Mouse (Mus musculus) lung, postnatal 0 days (tissue): ENCODE data around the gene Rtn2. TPM values are rescaled to one million over a fixed set of nuclear protein-coding genes. Genes with fewer than 3 reads are reported as not detected.

Experiments
- ATAC-seq: fragments of 200-750 bp; cut with Nextera tagmentation; 2 replicates; pipeline ENCODE4 v1.8.0; 2017; ENCODE audit warnings: moderate library complexity
- DNase-seq: peaks from one replicate; pipeline ENCODE4 v3.0.0-alpha.2; 2016; ENCODE audit warnings: low spot score
- H3K27ac ChIP-seq: fragments of 300-500 bp; sonication (generic); 2 replicates; pipeline ENCODE4 v1.5.1; 2014; ENCODE audit warnings: antibody characterized with exemption, mild to moderate bottlenecking, low read length, mixed read lengths
- H3K27me3 ChIP-seq: fragments of 300-500 bp; sonication (generic); replicated peaks from 2 replicates; pipeline ENCODE4 v1.6.1; 2014; ENCODE audit warnings: low read length, mixed read lengths; ENCODE audit not compliant: insufficient read depth
- H3K36me3 ChIP-seq: fragments of 300-500 bp; sonication (generic); 2 replicates; pipeline ENCODE4 v1.6.1; 2014; ENCODE audit warnings: low read length, mixed read lengths; ENCODE audit not compliant: insufficient read depth
- H3K4me1 ChIP-seq: fragments of 300-500 bp; sonication (generic); 2 replicates; pipeline ENCODE4 v1.6.1; 2014; ENCODE audit warnings: antibody characterized with exemption, low read depth, low read length, mixed read lengths; ENCODE audit not compliant: insufficient read depth
- H3K4me2 ChIP-seq: fragments of 300-500 bp; sonication (generic); replicated peaks from 2 replicates; pipeline ENCODE4 v1.6.1; 2014; ENCODE audit warnings: low read depth, mild to moderate bottlenecking, low read length, moderate library complexity, mixed read lengths
- H3K4me3 ChIP-seq: fragments of 300-500 bp; sonication (generic); 2 replicates; pipeline ENCODE4 v1.5.1; 2014; ENCODE audit warnings: low read depth, low read length
- H3K9ac ChIP-seq: fragments of 300-500 bp; sonication (generic); replicated peaks from 2 replicates; pipeline ENCODE4 v1.6.1; 2014; ENCODE audit warnings: low read depth, mild to moderate bottlenecking
- H3K9me3 ChIP-seq: fragments of 300-500 bp; sonication (generic); 2 replicates; pipeline ENCODE4 v1.6.1; 2016; ENCODE audit warnings: low read length, mixed read lengths
- CTCF ChIP-seq: IDR thresholded peaks from 2 replicates; pipeline ENCODE4 v1.5.1; 2016; ENCODE audit warnings: antibody characterized with exemption, mild to moderate bottlenecking
- EP300 ChIP-seq: IDR thresholded peaks from 2 replicates; pipeline ENCODE4 v1.6.1; 2016; ENCODE audit warnings: antibody characterized with exemption, mild to moderate bottlenecking, control low read depth
- WGBS: fragments of 180-500 bp; shearing (Covaris S2); extraction: QIAGEN DNeasy Blood & Tissue Kit; methylation state at CpG from one replicate; pipeline ENCODE4 v1.1.7; 2014; 5-methylcytosine and 5-hydroxymethylcytosine counted together
- polyA plus RNA-seq: library from polyadenylated mRNA; unstranded; fragments of >200 nt; fragmentation: Nextera tagmentation; extraction: Ambion mirVana; gene quantifications from 2 replicates; pipeline ENCODE4 v1.2.1, GENCODE M21; 2015

The Rtn2 gene
- polyA plus RNA-seq, 1 experiment from 2014 or later = 26.6 TPM

GRCm38 (mm10) chr7:19332709-19333352 is 50.4 kb downstream of the Rtn2 start:
- no peaks in the 10 kb centered on the region for H3K9me3 ChIP-seq
- 0 out of 2 replicates have a peak overlapping the region, but pooled peaks have one; percentile 6 for H3K27ac ChIP-seq
- H3K27me3 ChIP-seq = no peaks in the 10 kb centered on the region
- DNase-seq = peak; percentile 85
- H3K4me3 ChIP-seq = peak overlapping the region; percentile 50
- peak overlapping the region; percentile 36; the same call in 1 of the 2 replicates for H3K9ac ChIP-seq
- TF ChIP-seq CTCF = no peak
- TF ChIP-seq EP300 = no peak
- peak; percentile 78 for ATAC-seq
- peak overlapping the region; percentile 77 for H3K4me2 ChIP-seq
- no peaks in the 10 kb centered on the region for H3K36me3 ChIP-seq
- no peaks in the 10 kb centered on the region; the same call in 1 of the 2 replicates for H3K4me1 ChIP-seq
- under 1% methylated on average over 40 of the region's 52 CpGs for WGBS

GRCm38 (mm10) chr7:19335583-19335982 is 53.2 kb downstream of the Rtn2 start:
- Histone ChIP-seq H3K36me3 (no peaks in the 10 kb centered on the region), H3K27ac (no peak overlapping the region), H3K4me1 (no peaks in the 10 kb centered on the region), H3K4me2 (no peak overlapping the region), H3K27me3 (no peaks in the 10 kb centered on the region), H3K9ac (no peak overlapping the region), H3K4me3 (no peak overlapping the region), H3K9me3 (no peaks in the 10 kb centered on the region)
- TF ChIP-seq EP300 = no peak
- no peak for TF ChIP-seq CTCF
- DNase-seq = peak; percentile 42
- no peak for ATAC-seq
- WGBS = 52% methylated on average over 3 of the region's 3 CpGs

GRCm38 (mm10) chr7:19337122-19337521 is 54.7 kb downstream of the Rtn2 start:
- Histone ChIP-seq H3K4me2 (no peak overlapping the region), H3K4me1 (peaks cover 3% of the 10 kb centered on the region; the same call in 1 of the 2 replicates), H3K9me3 (no peaks in the 10 kb centered on the region), H3K27me3 (0 out of 2 replicates have a peak, but pooled peaks cover 2% of the 10 kb centered on the region), H3K36me3 (no peaks in the 10 kb centered on the region), H3K4me3 (no peak overlapping the region), H3K27ac (no peak overlapping the region), H3K9ac (no peak overlapping the region)
- no peak for DNase-seq
- no peak for ATAC-seq
- 53% methylated on average over 10 of the region's 10 CpGs for WGBS
- TF ChIP-seq CTCF (no peak), EP300 (no peak)

GRCm38 (mm10) chr7:19338060-19338459 is 55.6 kb downstream of the Rtn2 start:
- H3K36me3 ChIP-seq = no peaks in the 10 kb centered on the region
- ATAC-seq (peak; percentile 39), DNase-seq (peak; percentile 70)
- H3K9ac ChIP-seq = no peak overlapping the region
- H3K9me3 ChIP-seq = no peaks in the 10 kb centered on the region
- H3K27ac ChIP-seq = no peak overlapping the region
- H3K4me2 ChIP-seq = no peak overlapping the region
- TF ChIP-seq CTCF (no peak), EP300 (no peak)
- 0 out of 2 replicates have a peak, but pooled peaks cover 4% of the 10 kb centered on the region for H3K27me3 ChIP-seq
- WGBS = 52% methylated on average over 2 of the region's 2 CpGs
- no peak overlapping the region for H3K4me3 ChIP-seq
- H3K4me1 ChIP-seq = peaks cover 7% of the 10 kb centered on the region; the same call in 1 of the 2 replicates

- Histone ChIP-seq H3K36me3 (no peaks in the 10 kb centered on the region), H3K4me3 (no peak overlapping the region), H3K9me3 (no peaks in the 10 kb centered on the region), H3K4me1 (peaks cover 7% of the 10 kb centered on the region; the same call in 1 of the 2 replicates), H3K4me2 (no peak overlapping the region), H3K27me3 (0 out of 2 replicates have a peak, but pooled peaks cover 4% of the 10 kb centered on the region), H3K27ac (no peak overlapping the region), H3K9ac (no peak overlapping the region)
- WGBS = 42% methylated on average over 7 of the region's 7 CpGs
- ATAC-seq = peak; percentile 38
- DNase-seq = peak; percentile 80
- TF ChIP-seq EP300 (0 out of 2 replicates have a peak, but pooled peaks have one; percentile 20), CTCF (no peak)
Measured at GRCm38 (mm10) chr7:19338596-19338995, 56.2 kb downstream of the Rtn2 start.

- Histone ChIP-seq H3K9me3 (no peaks in the 10 kb centered on the region), H3K4me1 (peaks cover 12% of the 10 kb centered on the region; the same call in 1 of the 2 replicates), H3K9ac (no peak overlapping the region), H3K27ac (no peak overlapping the region), H3K27me3 (0 out of 2 replicates have a peak, but pooled peaks cover 4% of the 10 kb centered on the region), H3K4me3 (no peak overlapping the region), H3K36me3 (no peaks in the 10 kb centered on the region), H3K4me2 (no peak overlapping the region)
- DNase-seq (no peak), ATAC-seq (no peak)
- 17% methylated on average over 10 of the region's 10 CpGs for WGBS
- TF ChIP-seq CTCF (no peak), EP300 (no peak)
Measured at GRCm38 (mm10) chr7:19341250-19341649, 58.8 kb downstream of the Rtn2 start.
